Mouse (Mus musculus): Measurements from ENCODE around the gene Zcchc2. TPM values are rescaled to one million over a fixed set of nuclear protein-coding genes. Genes with fewer than 3 reads are reported as not detected.

Gene Zcchc2
- total RNA-seq, 2 experiments from 2014 or later = 15.6 to 17.8 TPM

- DNase-seq = no peak
These were observed 83.0 kb downstream of the Zcchc2 start for GRCm38 (mm10) chr1:106073166-106073565.

DNA sequence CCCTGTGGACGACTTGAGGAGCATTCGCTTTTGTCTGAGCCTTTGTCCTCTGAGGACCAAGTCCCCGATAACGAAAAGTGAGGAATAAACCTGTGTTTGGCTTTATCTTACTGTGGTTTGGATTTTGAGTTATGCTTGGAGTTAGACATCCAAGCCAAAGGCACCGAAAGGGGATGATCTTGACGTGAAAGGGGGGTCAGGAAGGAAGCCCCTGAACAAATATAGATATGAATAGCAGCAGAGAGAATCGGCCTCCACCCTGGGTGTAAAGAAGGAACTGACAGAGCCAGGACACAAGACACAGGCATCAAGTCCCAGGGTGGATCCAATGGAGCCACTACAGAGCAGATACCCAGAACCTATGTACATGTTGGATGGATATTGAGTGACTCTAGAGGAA is 83.9 kb downstream of the Zcchc2 start:
- peak in 1 of 2 experiments; percentile 36 for DNase-seq

GRCm38 (mm10) chr1:106074656-106075055 is 84.5 kb downstream of the Zcchc2 start:
- no peak for DNase-seq

DNA sequence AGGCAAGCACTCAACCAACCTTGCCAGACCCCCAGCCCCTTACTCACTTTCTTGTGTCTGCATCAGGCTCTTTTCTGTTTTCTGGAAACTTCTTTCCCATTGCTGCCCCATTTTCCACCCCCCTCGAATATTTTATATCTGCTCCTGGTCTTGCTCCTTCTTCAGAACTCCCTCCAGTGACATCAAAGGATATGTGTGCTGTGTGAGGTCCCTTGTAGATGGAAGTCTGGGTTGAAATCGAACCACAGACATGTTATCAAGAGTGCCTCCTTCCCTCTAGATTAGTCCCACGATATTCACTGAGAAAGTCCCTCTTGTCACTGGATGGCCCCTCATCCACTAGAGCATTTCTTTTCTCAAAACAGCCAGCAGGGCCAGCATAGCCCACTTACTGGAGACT is 86.4 kb downstream of the Zcchc2 start:
- DNase-seq = no peak

GRCm38 (mm10) chr1:106077166-106077565 is 87.0 kb downstream of the Zcchc2 start:
- DNase-seq = peak in 1 of 2 experiments; percentile 12

Other genes starting within 250 kb of the Zcchc2 start
- 1 to 10 TPM; 2.2 to 3.3 TPM for gene Tnfrsf11a, start 209.7 kb upstream of the Zcchc2 start, total RNA-seq (2021)
- gene Phlpp1, start 181.3 kb downstream of the Zcchc2 start, total RNA-seq (2021) = 10 to 100 TPM; 14.3 to 16.9 TPM

All from adrenal gland, postnatal 36 days (tissue).